Mouse (Mus musculus) CH12.LX (cell line): ENCODE measurements at regions not wholly inside any gene's neighbourhood (a gene's known extent, or its start where the extent isn't known, plus 50 kb on each side); places are given as distances from the start of the nearest gene placed in this dataset.

Experiments used
- CTCF ChIP-seq, 2 experiments: IDR thresholded peaks in 1 of 2; conservative IDR thresholded peaks in 1 of 2; 2 replicates each; pipeline ENCODE4 v1.5.1; 2011 to 2012; ENCODE audit warnings: low read depth in 2 of 2, low read length in 2 of 2, improper control_type of control experiment in 1 of 2, inconsistent platforms in 1 of 2, mild to moderate bottlenecking in 1 of 2, moderate library complexity in 1 of 2
- GABPA ChIP-seq: IDR thresholded peaks from 2 replicates; pipeline ENCODE4 v1.6.1; 2012; ENCODE audit warnings: low read depth, low read length, improper control_type of control experiment, inconsistent platforms; ENCODE audit not compliant: insufficient replicate concordance
- MXI1 ChIP-seq: IDR thresholded peaks from 2 replicates; pipeline ENCODE4 v1.6.1; 2011; ENCODE audit warnings: mild to moderate bottlenecking, low read depth, low read length, improper control_type of control experiment
- MYC ChIP-seq: IDR thresholded peaks from 2 replicates; pipeline ENCODE4 v1.6.1; 2011; ENCODE audit warnings: low read depth, mild to moderate bottlenecking, improper control_type of control experiment, low read length
- SMC3 ChIP-seq: IDR thresholded peaks from 2 replicates; pipeline ENCODE4 v1.6.1; 2011; ENCODE audit warnings: low read depth, low read length, improper control_type of control experiment
- ZC3H11A ChIP-seq: IDR thresholded peaks from 2 replicates; pipeline ENCODE4 v1.6.1; 2012; ENCODE audit warnings: low read depth, mild to moderate bottlenecking, inconsistent platforms, low read length, improper control_type of control experiment

DNA sequence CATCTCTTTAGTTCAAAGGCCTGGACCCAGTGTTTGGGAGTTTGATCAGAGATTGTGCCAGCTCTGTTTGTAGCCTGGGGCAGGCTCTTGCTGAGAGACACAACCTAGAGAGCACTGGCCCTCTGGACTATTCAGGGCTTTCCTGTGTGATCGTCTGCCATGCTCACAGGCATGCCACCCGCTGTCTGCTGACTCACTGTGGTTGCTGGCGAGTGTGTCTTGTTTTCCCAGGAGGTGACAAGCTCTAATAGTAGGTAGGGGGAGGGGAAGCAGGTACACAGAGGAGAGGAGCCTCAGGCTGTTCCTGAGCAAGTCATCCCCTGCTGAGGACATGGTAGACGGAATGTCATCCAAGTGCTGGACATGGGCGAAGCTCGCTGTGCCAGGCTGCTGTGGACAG is 107.5 kb downstream of the Tle3 start:
- TF ChIP-seq GABPA (no peak), SMC3 (0 out of 2 replicates have a peak, but pooled peaks have one; percentile 5), ZC3H11A (no peak), MXI1 (no peak), CTCF (conservative IDR thresholded peaks at IDR 0.05 in 1 of 2, IDR thresholded peaks at IDR 0.05 in 1 of 2; ENCODE audit: low read depth in 2 of 2, low read length in 2 of 2) (no peak), MYC (no peak)
